ENCODE assay signal across 9 mouse cellular contexts in genomic region chr11:100745085-100745484, GRCm38 (mm10). TPM values are rescaled to one million over a fixed set of nuclear protein-coding genes. Genes with fewer than 3 reads are reported as not detected.
DNase-seq lines count a peak whose midpoint lies in the region; ATAC-seq and TF ChIP-seq lines count a peak whose summit lies in the region.
"Had no signal": no experiment of that assay in that cellular context is flagged by ENCODE, and none has a peak within 500 bp of the region (broad histone marks: within the 10 kb centered on the region; RNA-seq: fewer than 3 reads in every experiment).

No protein-coding gene starts in this region.

- peak; percentile 51 for DNase-seq in forebrain, embryonic 10.5 days (ENCODE audit: extremely low spot score, low spot score)
- peak; percentile 31 for DNase-seq in lung, adult 2 months
- no peak for DNase-seq in lung, adult 18-20 months
- peak; percentile 12 for DNase-seq in hindlimb bud, embryonic 11.5 days (ENCODE audit: extremely low spot score, low read depth, low spot score)
- DNase-seq in naive thymus-derived CD4-positive, alpha-beta T cell, adult 2 months (ENCODE audit: low read depth), result peak; percentile 79
- DNase-seq in adipocyte (ENCODE audit: low spot score), result no peak

- no peak overlapping the region for H3K27ac ChIP-seq in forebrain, embryonic 10.5 days
- H3K27ac ChIP-seq in forebrain, embryonic 15.5 days (replicated peaks), result no peak overlapping the region

- peaks cover 15% of the 10 kb centered on the region for H3K27me3 ChIP-seq in forebrain, embryonic 10.5 days (ENCODE audit: poor library complexity, severe bottlenecking)
- no peaks in the 10 kb centered on the region for H3K27me3 ChIP-seq in forebrain, embryonic 15.5 days

- H3K4me2 ChIP-seq in forebrain, embryonic 15.5 days (replicated peaks), result no peak overlapping the region

- H3K9me3 ChIP-seq in forebrain, embryonic 10.5 days, result no peaks in the 10 kb centered on the region
- H3K9me3 ChIP-seq in forebrain, embryonic 15.5 days, result no peaks in the 10 kb centered on the region

- no peak for ATAC-seq in forebrain, embryonic 15.5 days (replicated peaks)
- peak; percentile 86 for ATAC-seq in common myeloid progenitor, adult 5-6 weeks (replicated peaks; ENCODE audit: low read depth, poor library complexity, severe bottlenecking)

- WGBS in forebrain, embryonic 10.5 days, result 15% methylated on average over 6 of the region's 6 CpGs
- 14% methylated on average over 6 of the region's 6 CpGs for WGBS in forebrain, embryonic 15.5 days
- WGBS in lung, adult 2 months, result 17% methylated on average over 6 of the region's 6 CpGs

- TF ChIP-seq POLR2A in lung, adult 2 months (IDR thresholded peaks at IDR 0.05; ENCODE audit: borderline replicate concordance, extremely low read depth, low read depth, low read length), result no peak

- H3K4me3 ChIP-seq in forebrain, embryonic 10.5 days, result no peak overlapping the region
- no peak overlapping the region for H3K4me3 ChIP-seq in forebrain, embryonic 15.5 days
- no peak overlapping the region for H3K4me3 ChIP-seq in lung, adult 2 months (replicated peaks; ENCODE audit: extremely low read depth, low read depth, low read length)

- no peak overlapping the region for H3K9ac ChIP-seq in forebrain, embryonic 15.5 days (replicated peaks)

- peak; percentile 67 for TF ChIP-seq CTCF in lung, adult 2 months (IDR thresholded peaks at IDR 0.05; ENCODE audit: insufficient read depth, low read length)

- H3K4me1 ChIP-seq in forebrain, embryonic 10.5 days, result peaks cover 5% of the 10 kb centered on the region
- H3K4me1 ChIP-seq in forebrain, embryonic 15.5 days, result no peaks in the 10 kb centered on the region
- H3K4me1 ChIP-seq in lung, adult 2 months (ENCODE audit: control insufficient read depth, insufficient read depth, low read length), result no peaks in the 10 kb centered on the region; the same call in 1 of the 2 replicates

- no peaks in the 10 kb centered on the region for H3K36me3 ChIP-seq in forebrain, embryonic 10.5 days (replicated peaks)
- no peaks in the 10 kb centered on the region for H3K36me3 ChIP-seq in forebrain, embryonic 15.5 days

RNA-seq across cellular contexts. Expression of gene Rab5c, which starts 7.1 kb away (rescaled TPM):
- polyA plus RNA-seq in forebrain, embryonic 10.5 days (2016; fragmentation: Nextera tagmentation; extraction: Ambion mirVana), result 13.2 and 14.9 TPM in 2 replicates
- polyA plus RNA-seq in forebrain, embryonic 15.5 days (2015; fragmentation: Nextera tagmentation; extraction: Ambion mirVana), result 30.3 and 31.6 TPM in 2 replicates
- 235 and 252 TPM in 2 replicates for polyA plus RNA-seq in lung, adult 2 months (2012; rRNA removed)
- total RNA-seq in common myeloid progenitor, adult 5-6 weeks (2017), result 75.8 and 87.2 TPM in 2 replicates

RNA-seq across cellular contexts. Expression of gene Kcnh4, which starts 14.7 kb away (rescaled TPM):
- polyA plus RNA-seq in forebrain, embryonic 10.5 days (2016; fragmentation: Nextera tagmentation; extraction: Ambion mirVana), result 0.62 and 0.78 TPM in 2 replicates
- polyA plus RNA-seq in forebrain, embryonic 15.5 days (2015; fragmentation: Nextera tagmentation; extraction: Ambion mirVana), result 4.6 TPM in 2 replicates
- 1.1 and 1.8 TPM in 2 replicates for polyA plus RNA-seq in lung, adult 2 months (2012; rRNA removed)
- total RNA-seq in common myeloid progenitor, adult 5-6 weeks (2017), result not detected in 2 replicates
- polyA plus RNA-seq: heart, embryonic 16.5 days had no signal

RNA-seq across cellular contexts. Expression of gene Hcrt, which starts 17.6 kb away (rescaled TPM):
- not detected in 2 replicates for polyA plus RNA-seq in forebrain, embryonic 10.5 days (2016; fragmentation: Nextera tagmentation; extraction: Ambion mirVana)
- polyA plus RNA-seq in forebrain, embryonic 15.5 days (2015; fragmentation: Nextera tagmentation; extraction: Ambion mirVana), result 1.0 and 1.1 TPM in 2 replicates
- polyA plus RNA-seq in lung, adult 2 months (2012; rRNA removed), result not detected in 2 replicates
- total RNA-seq in common myeloid progenitor, adult 5-6 weeks (2017), result not detected in 2 replicates
- polyA plus RNA-seq: heart, embryonic 16.5 days had no signal

RNA-seq across cellular contexts. Expression of gene Ghdc, which starts 25.7 kb away (rescaled TPM):
- polyA plus RNA-seq in forebrain, embryonic 10.5 days (2016; fragmentation: Nextera tagmentation; extraction: Ambion mirVana), result 2.8 and 3.0 TPM in 2 replicates
- polyA plus RNA-seq in forebrain, embryonic 15.5 days (2015; fragmentation: Nextera tagmentation; extraction: Ambion mirVana), result 2.8 and 3.0 TPM in 2 replicates
- polyA plus RNA-seq in lung, adult 2 months (2012; rRNA removed), result 14.4 and 18.2 TPM in 2 replicates
- 2.3 and 4.0 TPM in 2 replicates for total RNA-seq in common myeloid progenitor, adult 5-6 weeks (2017)

RNA-seq across cellular contexts. Expression of gene Hspb9, which starts 31.4 kb away (rescaled TPM):
- polyA plus RNA-seq in forebrain, embryonic 10.5 days (2016; fragmentation: Nextera tagmentation; extraction: Ambion mirVana), result 0.24 and 0.30 TPM in 2 replicates
- 0.24 and 0.41 TPM in 2 replicates for polyA plus RNA-seq in forebrain, embryonic 15.5 days (2015; fragmentation: Nextera tagmentation; extraction: Ambion mirVana)
- polyA plus RNA-seq in lung, adult 2 months (2012; rRNA removed), result 0.36 TPM in 1 of 2 replicates, not detected in the other
- 6.3 TPM in 1 of 2 replicates, not detected in the other for total RNA-seq in common myeloid progenitor, adult 5-6 weeks (2017)

Comparison
In these comparisons a context has a peak if more than half of its experiments do, and no peak if none do; other contexts are left out.
1. DNase-seq: peak in forebrain, embryonic 10.5 days (single experiment), lung, adult 2 months (single experiment), hindlimb bud, embryonic 11.5 days (single experiment) and naive thymus-derived CD4-positive, alpha-beta T cell, adult 2 months (single experiment); none in lung, adult 18-20 months (0 of 2) and adipocyte (single experiment).